Mouse (Mus musculus): ENCODE data around the gene Trmt10c.

The Trmt10c gene

GRCm38 (mm10) chr16:56038090-56038489 lies 471 bp upstream of the Trmt10c start:
- no peak for DNase-seq

- no peak for DNase-seq
Observed at GRCm38 (mm10) chr16:56036501-56036900, 1.1 kb downstream of the Trmt10c start.

- DNase-seq, result no peak
Observed at GRCm38 (mm10) chr16:56034566-56034965, 3.1 kb downstream of the Trmt10c start.

GRCm38 (mm10) chr16:56029661-56030082 lies 7.9 kb downstream of the Trmt10c start, which contains the start of gene Pcnp:
Pcnp (minus strand) TSS chr16:56029739.
- DNase-seq, result peak; percentile 95 to 97

- no peak for DNase-seq
Observed at GRCm38 (mm10) chr16:56028722-56029551, 8.7 kb downstream of the Trmt10c start.

- no peak for DNase-seq
Observed at GRCm38 (mm10) chr16:56027854-56028629, 9.6 kb downstream of the Trmt10c start.

- no peak for DNase-seq
Observed at GRCm38 (mm10) chr16:56019660-56020059, 18.0 kb downstream of the Trmt10c start.

- DNase-seq, result no peak
Observed at GRCm38 (mm10) chr16:56014076-56014475, 23.5 kb downstream of the Trmt10c start.

- DNase-seq, result no peak
Observed at GRCm38 (mm10) chr16:56012789-56013743, 24.6 kb downstream of the Trmt10c start.

- no peak for DNase-seq
Observed at GRCm38 (mm10) chr16:56008862-56009261, 28.8 kb downstream of the Trmt10c start.

GRCm38 (mm10) chr16:56006798-56007197 lies 30.8 kb downstream of the Trmt10c start:
- DNase-seq, result no peak

GRCm38 (mm10) chr16:55994235-55994634 lies 43.4 kb downstream of the Trmt10c start:
- DNase-seq, result no peak

- no peak for DNase-seq
Observed at GRCm38 (mm10) chr16:55990311-55990710, 47.3 kb downstream of the Trmt10c start.

GRCm38 (mm10) chr16:55986001-55986400 lies 51.6 kb downstream of the Trmt10c start:
- no peak for DNase-seq

Data from thymus, postnatal 36 days (tissue).